Mouse (Mus musculus): ENCODE measurements at regions not wholly inside any gene's neighbourhood (a gene's known extent, or its start where the extent isn't known, plus 50 kb on each side); places are given as distances from the start of the nearest gene placed in this dataset.
"Not testable (repeated sequence)": the region's sequence is repeated elsewhere in the genome, so short reads cannot be mapped to it uniquely, and the experiment has no call there.

- intact Hi-C loops (cut with DNase I), result no loop called here
- no peak for DNase-seq
Measured at GRCm38 (mm10) chr16:93355204-93355899, 248.5 kb downstream of the Setd4 start.

- no peak for DNase-seq
- intact Hi-C loops (cut with DNase I), result no loop called here
Measured at GRCm38 (mm10) chr16:93353971-93354370, 249.9 kb downstream of the Setd4 start.

GRCm38 (mm10) chr16:93344555-93344954 lies 259.3 kb downstream of the Setd4 start:
- no peak for DNase-seq

GRCm38 (mm10) chr16:93342701-93343100 lies 261.2 kb downstream of the Setd4 start:
- DNase-seq, result peak; percentile 40
- intact Hi-C loops (cut with DNase I), result loop anchor here (10.0 kb wide), 1 partner anchor 92 kb away; no protein-coding TSS in a partner anchor

More at GRCm38 (mm10) chr16:93344555-93344954, 259.3 kb downstream of the Setd4 start:
- intact Hi-C loops (cut with DNase I), result loop anchor here (10.0 kb wide), 1 partner anchor 90 kb away; no protein-coding TSS in a partner anchor

- intact Hi-C loops (cut with DNase I), result loop anchor here (10.0 kb wide), 1 partner anchor 93 kb away; no protein-coding TSS in a partner anchor
- DNase-seq, result no peak
Measured at GRCm38 (mm10) chr16:93341791-93342190, 262.1 kb downstream of the Setd4 start.

- intact Hi-C loops (cut with DNase I), result no loop called here
- DNase-seq, result no peak
Measured at GRCm38 (mm10) chr16:93338806-93339205, 265.1 kb downstream of the Setd4 start.

- intact Hi-C loops (cut with DNase I), result no loop called here
- DNase-seq, result no peak
Measured at GRCm38 (mm10) chr16:93335322-93336111, 268.3 kb downstream of the Setd4 start.

- DNase-seq, result peak; percentile 33
- intact Hi-C loops (cut with DNase I), result no loop called here
Measured at GRCm38 (mm10) chr16:93333654-93334053, 270.2 kb downstream of the Setd4 start.

- DNase-seq, result no peak
- intact Hi-C loops (cut with DNase I), result no loop called here
Measured at GRCm38 (mm10) chr16:93328680-93329395, 275.0 kb downstream of the Setd4 start.

GRCm38 (mm10) chr16:93324911-93325310 lies 279.0 kb downstream of the Setd4 start:
- DNase-seq, result no peak
- intact Hi-C loops (cut with DNase I), result no loop called here

- DNase-seq, result no peak
- intact Hi-C loops (cut with DNase I), result no loop called here
Measured at GRCm38 (mm10) chr16:93323172-93323571, 280.7 kb downstream of the Setd4 start.

- intact Hi-C loops (cut with DNase I), result no loop called here
- DNase-seq, result no peak
Measured at GRCm38 (mm10) chr16:93319581-93319980, 284.3 kb downstream of the Setd4 start.

- intact Hi-C loops (cut with DNase I), result no loop called here
Measured at GRCm38 (mm10) chr16:93311644-93312043, 292.2 kb downstream of the Setd4 start.

GRCm38 (mm10) chr16:93308666-93309360 lies 295.1 kb downstream of the Setd4 start:
- intact Hi-C loops (cut with DNase I), result no loop called here
- DNase-seq, result no peak

More at GRCm38 (mm10) chr16:93311644-93312043, 292.2 kb downstream of the Setd4 start:
- no peak for DNase-seq

- intact Hi-C loops (cut with DNase I), result no loop called here
- DNase-seq, result no peak
Measured at GRCm38 (mm10) chr16:93306951-93307350, 296.9 kb downstream of the Setd4 start.

- intact Hi-C loops (cut with DNase I); DNase-seq: not testable (repeated sequence)
Measured at GRCm38 (mm10) chr16:93306140-93306539, 297.7 kb downstream of the Setd4 start.

GRCm38 (mm10) chr16:93294430-93294829 lies 309.4 kb downstream of the Setd4 start:
- intact Hi-C loops (cut with DNase I), result loop anchor here (5.0 kb wide), 1 partner anchor 597 kb away; no protein-coding TSS in a partner anchor
- DNase-seq, result no peak

GRCm38 (mm10) chr16:93292965-93293653 lies 310.8 kb downstream of the Setd4 start:
- intact Hi-C loops (cut with DNase I), result loop anchor here (5.0 kb wide), 1 partner anchor 596 kb away; no protein-coding TSS in a partner anchor
- DNase-seq, result peak; percentile 81

GRCm38 (mm10) chr16:93292181-93292834 lies 311.6 kb downstream of the Setd4 start:
- intact Hi-C loops (cut with DNase I), result loop anchor here (5.0 kb wide), 1 partner anchor 595 kb away; no protein-coding TSS in a partner anchor
- DNase-seq, result no peak

Measured in left cerebral cortex, postnatal 4 days (tissue).